Mouse (Mus musculus) CH12.LX (cell line): Measurements from ENCODE around the gene Fam110a. TPM values are rescaled to one million over a fixed set of nuclear protein-coding genes. Genes with fewer than 3 reads are reported as not detected.

Source experiments
- DNase-seq: peaks from one replicate; pipeline ENCODE4 v3.0.0-alpha.2; 2013; ENCODE audit errors: extremely low read depth
- H3K27ac ChIP-seq: 2 replicates; pipeline ENCODE4 v1.5.1; 2012; ENCODE audit warnings: low read depth, mild to moderate bottlenecking, control low read depth, moderate library complexity; ENCODE audit not compliant: insufficient read depth
- H3K27me3 ChIP-seq: replicated peaks from 2 replicates; pipeline ENCODE3; 2012; ENCODE audit warnings: inconsistent platforms
- H3K36me3 ChIP-seq, 2 experiments: replicated peaks in 1 of 2; 2 replicates each; pipeline versions ENCODE3 to v1.6.1; 2012; ENCODE audit warnings: inconsistent platforms in 1 of 2, low read length in 1 of 2, mild to moderate bottlenecking in 1 of 2, mixed read lengths in 1 of 2, moderate library complexity in 1 of 2; ENCODE audit not compliant: control insufficient read depth in 1 of 2, insufficient read depth in 1 of 2
- H3K4me1 ChIP-seq, 2 experiments: 2 replicates each; pipeline ENCODE4 v1.6.1; 2012; ENCODE audit warnings: inconsistent platforms in 1 of 2, moderate library complexity in 1 of 2; ENCODE audit not compliant: insufficient read depth in 2 of 2, control insufficient read depth in 1 of 2
- H3K4me2 ChIP-seq: 2 replicates; pipeline ENCODE4 v1.6.1; 2012; ENCODE audit warnings: low read depth, mild to moderate bottlenecking, control low read depth; ENCODE audit not compliant: poor library complexity, insufficient read depth, severe bottlenecking
- H3K4me3 ChIP-seq, 3 experiments: fragments of 150-350 bp in 1 of 3; sonication (generic) in 1 of 3; replicated peaks in 1 of 3; 2 replicates each; pipeline versions ENCODE3 to v1.5.1; 2011 to 2012; ENCODE audit warnings: low read depth in 2 of 3, low read length in 2 of 3, mild to moderate bottlenecking in 2 of 3, moderate library complexity in 2 of 3, control low read depth in 1 of 3, improper control_type of control experiment in 1 of 3, inconsistent platforms in 1 of 3, mixed read lengths in 1 of 3; ENCODE audit not compliant: poor library complexity in 1 of 3
- H3K79me2 ChIP-seq: replicated peaks from 2 replicates; pipeline ENCODE4 v1.6.1; 2012; ENCODE audit warnings: mild to moderate bottlenecking, moderate library complexity; ENCODE audit not compliant: control insufficient read depth, poor library complexity, insufficient read depth, severe bottlenecking; ENCODE audit errors: extremely low read depth
- H3K9ac ChIP-seq: 2 replicates; pipeline ENCODE4 v1.6.1; 2012; ENCODE audit warnings: low read depth, mild to moderate bottlenecking, control low read depth, moderate library complexity; ENCODE audit not compliant: insufficient read depth
- H3K9me3 ChIP-seq: replicated peaks from 2 replicates; pipeline ENCODE3; 2012; ENCODE audit warnings: low read length, inconsistent platforms, mixed read lengths
- BHLHE40 ChIP-seq: IDR thresholded peaks from 2 replicates; pipeline ENCODE4 v1.6.1; 2011; ENCODE audit warnings: mild to moderate bottlenecking, low read depth, low read length, improper control_type of control experiment
- E2F4 ChIP-seq: IDR thresholded peaks from 2 replicates; pipeline ENCODE4 v1.6.1; 2011; ENCODE audit warnings: low read depth, low read length, improper control_type of control experiment; ENCODE audit not compliant: insufficient replicate concordance
- HCFC1 ChIP-seq: IDR thresholded peaks from 2 replicates; pipeline ENCODE4 v1.6.1; 2012; ENCODE audit warnings: low read depth, mild to moderate bottlenecking, inconsistent platforms, low read length, improper control_type of control experiment
- IRF4 ChIP-seq: IDR thresholded peaks from 2 replicates; pipeline ENCODE4 v1.6.1; 2014; ENCODE audit warnings: low read depth, mild to moderate bottlenecking, inconsistent platforms, low read length, improper control_type of control experiment
- KAT2A ChIP-seq: IDR thresholded peaks from 2 replicates; pipeline ENCODE4 v1.6.1; 2012; ENCODE audit warnings: low read length, improper control_type of control experiment, inconsistent platforms; ENCODE audit not compliant: insufficient replicate concordance
- MAFK ChIP-seq: IDR thresholded peaks from 2 replicates; pipeline ENCODE4 v1.6.1; 2011; ENCODE audit warnings: low read length, improper control_type of control experiment; ENCODE audit not compliant: insufficient replicate concordance
- MAX ChIP-seq: IDR thresholded peaks from 2 replicates; pipeline ENCODE4 v1.6.1; 2011; ENCODE audit warnings: low read length, improper control_type of control experiment
- MAZ ChIP-seq: IDR thresholded peaks from 2 replicates; pipeline ENCODE4 v1.6.1; 2012; ENCODE audit warnings: low read depth, mild to moderate bottlenecking, inconsistent platforms, low read length, improper control_type of control experiment, moderate library complexity
- MEF2A ChIP-seq: IDR thresholded peaks from 2 replicates; pipeline ENCODE4 v1.6.1; 2014; ENCODE audit warnings: low read depth, mild to moderate bottlenecking, inconsistent platforms, low read length, improper control_type of control experiment, borderline replicate concordance
- MXI1 ChIP-seq: IDR thresholded peaks from 2 replicates; pipeline ENCODE4 v1.6.1; 2011; ENCODE audit warnings: mild to moderate bottlenecking, low read depth, low read length, improper control_type of control experiment
- NELFE ChIP-seq: IDR thresholded peaks from 2 replicates; pipeline ENCODE4 v1.6.1; 2011; ENCODE audit warnings: low read depth, low read length, improper control_type of control experiment
- POLR2AphosphoS2 ChIP-seq: IDR thresholded peaks from 2 replicates; pipeline ENCODE4 v1.6.1; 2011; ENCODE audit warnings: low read depth, low read length, improper control_type of control experiment
- SIN3A ChIP-seq: IDR thresholded peaks from 2 replicates; pipeline ENCODE4 v1.6.1; 2012; ENCODE audit warnings: low read length, improper control_type of control experiment, inconsistent platforms
- SMC3 ChIP-seq: IDR thresholded peaks from 2 replicates; pipeline ENCODE4 v1.6.1; 2011; ENCODE audit warnings: low read depth, low read length, improper control_type of control experiment
- TBP ChIP-seq: conservative IDR thresholded peaks from 2 replicates; pipeline ENCODE4 v1.6.1; 2011; ENCODE audit warnings: low read depth, low read length, improper control_type of control experiment
- USF1 ChIP-seq: IDR thresholded peaks from 2 replicates; pipeline ENCODE4 v1.6.1; 2014; ENCODE audit warnings: low read depth, mild to moderate bottlenecking, inconsistent platforms, low read length, improper control_type of control experiment
- USF2 ChIP-seq: conservative IDR thresholded peaks from 2 replicates; pipeline ENCODE4 v1.6.1; 2011; ENCODE audit warnings: low read depth, low read length, improper control_type of control experiment
- ZNF384 ChIP-seq: IDR thresholded peaks from 2 replicates; pipeline ENCODE4 v1.6.1; 2012; ENCODE audit warnings: low read depth, low read length, improper control_type of control experiment, inconsistent platforms
- dilution Hi-C: fragments of 300-500 bp; cut with MboI; formaldehyde crosslinking; loops from 2 replicates; pipeline ENCODE4 v1.14.3; 2020; ENCODE audit warnings: low sequenced_read_pairs; ENCODE audit not compliant: extremely low pct_unique_long_range_greater_than_20kb, extremely low pct_ligation_motif_present
- in situ Hi-C: fragments of 300-500 bp; cut with MboI; formaldehyde crosslinking; loops from 3 replicates; pipeline ENCODE4 v1.14.3; 2019; ENCODE audit warnings: low sequenced_read_pairs, low pct_ligation_motif_present, low pct_unique_long_range_greater_than_20kb, mixed read lengths
- polyA plus RNA-seq: library from polyadenylated mRNA; unstranded; fragments of >175 nt; gene quantifications from 2 replicates; pipeline ENCODE4 v1.2.1, GENCODE M21; 2012; ENCODE audit warnings: low read depth; ENCODE audit not compliant: insufficient read length
- total RNA-seq, 2 experiments: library from RNA; depleted of rRNA; stranded (reverse); fragments of 300-350 nt in 1 of 2; fragments of >200 nt in 1 of 2; gene quantifications; 2 replicates each; pipeline ENCODE4 v1.2.3; 2012 to 2014

The Fam110a gene
- total and polyA plus RNA-seq, 3 experiments: 3.7 to 9.8 (median 6.3) TPM

GRCm38 (mm10) chr2:152016666-152017065 is 36.6 kb upstream of the Fam110a start:
- H3K36me3 ChIP-seq: no peaks in the 10 kb centered on the region
- no peak for DNase-seq
- TF ChIP-seq MAFK (no peak), MEF2A (no peak), ZNF384 (no peak), TBP (no peak), POLR2AphosphoS2 (no peak)
- TF ChIP-seq, all 38 proteins: peak for 0
- H3K4me3 ChIP-seq: no peak overlapping the region
- H3K9me3 ChIP-seq: no peaks in the 10 kb centered on the region
- peaks cover 50% of the 10 kb centered on the region for H3K27me3 ChIP-seq
- in situ Hi-C loops (no loop called here), dilution Hi-C loops (no loop called here)
- no peak overlapping the region for H3K9ac ChIP-seq
- H3K79me2 ChIP-seq: no peaks in the 10 kb centered on the region
- no peak overlapping the region for H3K27ac ChIP-seq
- H3K4me1 ChIP-seq: peaks cover 4 to 7% of the 10 kb centered on the region in 2 experiments; a peak in 1 of 4 replicates
- no peak overlapping the region for H3K4me2 ChIP-seq

DNA sequence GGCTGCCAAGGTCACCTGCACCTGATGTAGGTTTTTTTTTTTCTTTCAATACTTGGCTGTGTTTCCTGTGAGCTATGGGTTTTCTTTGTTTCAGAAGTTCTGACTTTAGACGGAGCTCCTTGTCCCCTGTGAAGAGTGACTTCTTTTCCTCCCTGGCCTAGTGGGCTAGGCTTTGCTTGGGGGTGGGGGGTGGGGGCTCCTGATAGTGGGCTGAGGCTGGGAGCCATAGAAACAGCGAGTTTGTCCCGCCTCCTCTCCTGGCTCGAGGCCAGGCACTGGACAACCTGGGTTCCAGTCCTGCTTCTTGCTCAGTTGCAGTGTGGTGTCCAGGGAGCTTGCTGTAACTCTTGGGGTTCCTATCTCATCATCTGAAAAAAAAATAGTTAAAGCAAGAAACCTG is 36.0 kb upstream of the Fam110a start:
- Histone ChIP-seq H3K27me3 (peaks cover 49% of the 10 kb centered on the region), H3K79me2 (no peaks in the 10 kb centered on the region), H3K4me3 (no peak overlapping the region), H3K4me2 (no peak overlapping the region), H3K27ac (no peak overlapping the region), H3K9me3 (no peaks in the 10 kb centered on the region), H3K4me1 (peaks cover 4 to 7% of the 10 kb centered on the region in 2 experiments; a peak in 1 of 4 replicates), H3K36me3 (no peaks in the 10 kb centered on the region), H3K9ac (no peak overlapping the region)
- no peak for DNase-seq
- in situ Hi-C loops: no loop called here
- no peak for TF ChIP-seq SMC3
- no peak for TF ChIP-seq SIN3A
- no peak for TF ChIP-seq MAX
- TF ChIP-seq MAZ: no peak
- TF ChIP-seq HCFC1: no peak
- TF ChIP-seq USF1: no peak
- dilution Hi-C loops: no loop called here

DNA sequence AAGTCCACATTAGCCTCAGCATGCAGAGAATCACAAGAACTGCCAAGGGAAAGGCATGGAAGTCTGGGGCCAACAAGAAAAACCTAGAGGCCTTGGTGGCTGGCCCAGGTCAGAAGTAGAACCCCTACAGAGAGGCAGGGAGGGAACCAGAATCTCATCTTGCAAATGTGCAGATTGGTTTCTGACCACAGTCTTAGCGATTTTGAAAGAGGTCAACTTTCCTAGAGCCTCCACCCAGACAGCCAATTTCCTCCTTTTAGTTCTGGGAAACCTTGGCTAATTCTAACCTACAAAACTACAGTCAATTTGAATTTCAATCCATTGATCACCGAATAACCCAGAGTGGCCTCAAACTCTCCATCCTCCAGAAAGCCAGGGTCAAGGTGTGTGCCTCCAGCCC is 32.7 kb upstream of the Fam110a start:
- dilution Hi-C loops: no loop called here
- no peaks in the 10 kb centered on the region for H3K9me3 ChIP-seq
- peaks cover 4 to 7% of the 10 kb centered on the region in 2 experiments; a peak in 1 of 4 replicates for H3K4me1 ChIP-seq
- no peaks in the 10 kb centered on the region for H3K79me2 ChIP-seq
- TF ChIP-seq NELFE (no peak), IRF4 (no peak), KAT2A (no peak), MXI1 (no peak), USF2 (no peak), MAFK (no peak), SIN3A (no peak), ZNF384 (no peak), MAX (no peak), BHLHE40 (no peak), TBP (no peak), E2F4 (no peak)
- H3K27me3 ChIP-seq: peaks cover 67% of the 10 kb centered on the region
- H3K4me2 ChIP-seq: no peak overlapping the region
- no peak overlapping the region for H3K4me3 ChIP-seq
- H3K36me3 ChIP-seq: no peaks in the 10 kb centered on the region
- no peak overlapping the region for H3K9ac ChIP-seq
- no peak overlapping the region for H3K27ac ChIP-seq
- in situ Hi-C loops: no loop called here
- no peak for DNase-seq
